ENCODE assay signal across 27 mouse cellular contexts in genomic region chr7:75393466-75393865, GRCm38 (mm10).
A peak's percentile ranks its signal among the peaks of the same experiment; 100 is the strongest.
DNase-seq lines count a peak whose midpoint lies in the region; ATAC-seq and TF ChIP-seq lines count a peak whose summit lies in the region.
"Had no signal": no experiment of that assay in that cellular context is flagged by ENCODE, and none has a peak within 500 bp of the region (broad histone marks: within the 10 kb centered on the region; RNA-seq: fewer than 3 reads in every experiment).

No protein-coding gene starts in this region.

- H3K79me2 ChIP-seq in myocyte (ENCODE audit: control insufficient read depth, insufficient read depth), result no peaks in the 10 kb centered on the region

- no peak overlapping the region for H3K4me3 ChIP-seq in myocyte
- H3K4me3 ChIP-seq in midbrain, embryonic 16.5 days (ENCODE audit: low read depth, low read length), result no peak overlapping the region
- H3K4me3 ChIP-seq: embryonic facial prominence, embryonic 12.5 days; embryonic facial prominence, embryonic 15.5 days; erythroblast, embryonic 14.5 days; forebrain, embryonic 12.5 days; gastrocnemius, adult 2 months; hindbrain, embryonic 13.5 days; intestine, embryonic 15.5 days had no signal

- no peak for ATAC-seq in midbrain, embryonic 16.5 days
- ATAC-seq: activated CD4-positive, CD25-positive, alpha-beta regulatory T cell, adult 4 months; forebrain, embryonic 16.5 days; hindbrain, embryonic 16.5 days had no signal

- peak; percentile 22 for DNase-seq in heart, adult 11 months
- DNase-seq in heart, adult 18-20 months, result no peak
- DNase-seq in NIH3T3 (ENCODE audit: low read depth), result peak; percentile 29
- no peak for DNase-seq in frontal cortex, postnatal 25 days (ENCODE audit: low spot score in 2 of 2)
- DNase-seq: adrenal gland, postnatal 14 days; cerebellum, adult 11 months; cerebellum, adult 2 months; cerebellum, adult 9-11 months; cerebellum, postnatal 25 days; gastrocnemius, adult 2 months; gastrocnemius, postnatal 25 days; kidney, adult 11 months; kidney, adult 8-10 months had no signal

- TF ChIP-seq POLR2A in myocyte (IDR thresholded peaks at IDR 0.05; ENCODE audit: insufficient read length, low read depth), result no peak

- no peak overlapping the region for H3K27ac ChIP-seq in midbrain, embryonic 16.5 days (ENCODE audit: low read length)
- H3K27ac ChIP-seq: embryonic facial prominence, embryonic 12.5 days; embryonic facial prominence, embryonic 15.5 days; forebrain, embryonic 12.5 days; gastrocnemius, adult 2 months; hindbrain, embryonic 13.5 days; intestine, embryonic 15.5 days had no signal

- no peaks in the 10 kb centered on the region for H3K9me3 ChIP-seq in midbrain, embryonic 16.5 days (replicated peaks; ENCODE audit: control insufficient read depth, low read length, poor library complexity, severe bottlenecking)
- H3K9me3 ChIP-seq: embryonic facial prominence, embryonic 12.5 days; embryonic facial prominence, embryonic 15.5 days; forebrain, embryonic 12.5 days; G1E; hindbrain, embryonic 13.5 days; intestine, embryonic 15.5 days had no signal

- peak overlapping the region; percentile 55 for H3K4me2 ChIP-seq in myocyte (ENCODE audit: low read depth)
- H3K4me2 ChIP-seq in midbrain, embryonic 16.5 days (ENCODE audit: low read length), result no peak overlapping the region
- H3K4me2 ChIP-seq: embryonic facial prominence, embryonic 12.5 days; embryonic facial prominence, embryonic 15.5 days; forebrain, embryonic 12.5 days; heart, embryonic 11.5 days; hindbrain, embryonic 13.5 days; intestine, embryonic 15.5 days had no signal

- no peak overlapping the region for H3ac ChIP-seq in myocyte (ENCODE audit: control insufficient read depth, insufficient read length)

- WGBS in midbrain, embryonic 16.5 days, result 92% methylated on average over 2 of the region's 2 CpGs

- H3K36me3 ChIP-seq in myocyte (ENCODE audit: control insufficient read depth, insufficient read depth), result no peaks in the 10 kb centered on the region
- no peaks in the 10 kb centered on the region for H3K36me3 ChIP-seq in midbrain, embryonic 16.5 days (ENCODE audit: control insufficient read depth, insufficient read depth, low read length)
- H3K36me3 ChIP-seq: embryonic facial prominence, embryonic 12.5 days; embryonic facial prominence, embryonic 15.5 days; forebrain, embryonic 12.5 days; G1E; hindbrain, embryonic 13.5 days; intestine, embryonic 15.5 days had no signal

- no peaks in the 10 kb centered on the region for H3K4me1 ChIP-seq in midbrain, embryonic 16.5 days (ENCODE audit: control insufficient read depth, insufficient read depth, low read length)
- H3K4me1 ChIP-seq: hindbrain, embryonic 13.5 days had no signal

- no peaks in the 10 kb centered on the region for H3K27me3 ChIP-seq in myocyte (ENCODE audit: control insufficient read depth, insufficient read depth, insufficient read length)
- no peaks in the 10 kb centered on the region for H3K27me3 ChIP-seq in midbrain, embryonic 16.5 days (ENCODE audit: control insufficient read depth, insufficient read depth, low read depth, low read length)
- H3K27me3 ChIP-seq: CH12.LX; embryonic facial prominence, embryonic 12.5 days; embryonic facial prominence, embryonic 15.5 days; forebrain, embryonic 12.5 days; hindbrain, embryonic 13.5 days; intestine, embryonic 15.5 days had no signal

- H3K9ac ChIP-seq in midbrain, embryonic 16.5 days (ENCODE audit: low read depth, low read length), result no peak overlapping the region
- H3K9ac ChIP-seq: embryonic facial prominence, embryonic 12.5 days; embryonic facial prominence, embryonic 15.5 days; forebrain, embryonic 12.5 days; hindbrain, embryonic 13.5 days; intestine, embryonic 15.5 days had no signal

TF ChIP-seq in myocyte, 11 proteins besides CTCF, POLR2A, EP300 and RAD21:
- TF ChIP-seq TCF3 (IDR thresholded peaks at IDR 0.05; ENCODE audit: insufficient read length, low read depth) (no peak), USF1 (IDR thresholded peaks at IDR 0.05; ENCODE audit: low read depth) (no peak), MYOG (IDR thresholded peaks at IDR 0.05; ENCODE audit: control insufficient read depth in 1 of 3, insufficient read depth in 1 of 3, insufficient read length in 2 of 3, low read depth in 2 of 3) (no peak), SRF (IDR thresholded peaks at IDR 0.05; ENCODE audit: control insufficient read depth, insufficient read length, low read depth) (no peak), POLR2AphosphoS2 (IDR thresholded peaks at IDR 0.05; ENCODE audit: insufficient read length, low read depth) (no peak), MYOD1 (IDR thresholded peaks at IDR 0.05; ENCODE audit: control insufficient read depth in 1 of 3, insufficient read length in 2 of 3, low read depth in 2 of 3) (no peak), E2F4 (IDR thresholded peaks at IDR 0.05; ENCODE audit: insufficient read depth) (no peak), REST (IDR thresholded peaks at IDR 0.05; ENCODE audit: insufficient read depth, insufficient read length) (no peak), CEBPB (IDR thresholded peaks at IDR 0.05; ENCODE audit: insufficient read depth, poor library complexity, severe bottlenecking) (no peak), TCF12 (IDR thresholded peaks at IDR 0.05; ENCODE audit: insufficient read depth, poor library complexity, severe bottlenecking) (no peak), MAX (IDR thresholded peaks at IDR 0.05; ENCODE audit: low read depth) (no peak)

Comparison
In these comparisons a context has a peak if more than half of its experiments do, and no peak if none do; other contexts are left out.
1. DNase-seq: peak in heart, adult 11 months (single experiment) and NIH3T3 (single experiment); none in heart, adult 18-20 months (0 of 2) and frontal cortex, postnatal 25 days (0 of 2).